Mouse (Mus musculus): ENCODE results near the gene Kidins220. TPM values are rescaled to one million over a fixed set of nuclear protein-coding genes. Genes with fewer than 3 reads are reported as not detected.

Gene Kidins220
- total RNA-seq, 2 experiments from 2014 or later: 67.8 to 80.8 TPM

DNA sequence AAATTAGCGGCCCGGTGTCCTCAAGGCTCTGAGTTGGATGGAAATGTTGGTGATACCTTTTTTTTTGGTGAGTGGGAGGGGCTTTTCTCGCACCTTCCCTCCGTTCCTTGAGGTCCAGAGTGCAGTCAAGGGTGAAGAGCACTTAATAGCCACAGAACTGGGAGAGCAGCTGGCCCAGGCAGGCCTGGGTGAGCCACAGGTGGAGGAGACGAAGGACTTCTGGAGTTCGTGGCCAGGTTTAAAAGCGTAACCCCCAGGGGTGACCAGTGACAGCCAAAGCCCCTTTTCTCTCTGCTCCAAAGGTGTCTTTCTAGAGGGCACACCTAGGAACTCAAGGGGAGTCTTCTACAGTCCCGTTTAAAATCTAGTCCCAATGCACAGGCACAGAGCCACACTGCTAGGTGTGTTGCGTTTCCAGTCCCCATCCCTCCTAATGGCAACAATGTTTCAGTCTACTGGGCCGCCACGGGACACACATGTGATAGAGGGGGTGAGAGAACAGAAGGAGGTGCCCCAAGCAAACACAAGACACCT is 118.6 kb downstream of the Kidins220 start:
- peak; percentile 48 for DNase-seq

DNA sequence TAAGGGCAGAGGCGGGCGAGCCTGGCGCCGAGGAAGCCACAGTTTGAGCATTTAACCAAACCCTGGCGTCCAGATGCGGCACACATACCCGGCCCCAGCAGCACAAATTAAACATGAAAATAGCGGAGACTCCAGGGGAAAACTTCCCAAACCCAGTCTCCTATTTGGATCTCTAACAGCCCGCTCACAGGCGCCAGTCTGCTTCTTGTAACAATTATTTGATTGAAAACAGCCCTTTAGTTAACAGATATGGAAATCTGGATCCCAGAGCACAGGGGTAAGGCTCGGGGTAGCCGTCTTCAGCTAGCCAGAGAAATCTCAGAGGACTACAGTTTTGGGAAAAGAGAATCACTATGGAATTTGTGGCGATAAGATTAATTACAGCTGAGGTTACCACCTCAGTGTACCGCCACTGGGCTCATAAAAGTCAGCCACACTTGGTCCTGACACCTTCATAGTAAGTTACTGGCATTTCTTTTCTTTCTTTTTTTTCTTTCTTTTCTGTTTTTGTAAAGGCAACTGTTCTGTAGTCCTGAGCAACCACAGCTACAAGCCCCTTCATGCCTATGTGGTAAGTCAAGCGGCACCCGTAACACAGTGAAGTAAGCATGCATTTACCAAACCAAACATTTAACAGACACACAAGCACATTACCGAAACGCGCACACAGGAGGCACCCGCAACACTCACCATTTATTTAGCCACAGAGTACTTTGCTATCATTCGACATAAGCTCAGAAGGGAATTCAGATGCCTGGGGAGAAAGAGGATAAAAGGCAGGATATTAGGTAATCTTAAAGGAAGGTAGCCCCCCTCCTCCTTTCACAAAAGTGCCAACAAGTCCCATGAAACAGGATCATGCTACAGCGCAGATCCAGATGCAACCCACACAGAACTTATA is 120.1 kb downstream of the Kidins220 start:
- DNase-seq: peak; percentile 46

DNA sequence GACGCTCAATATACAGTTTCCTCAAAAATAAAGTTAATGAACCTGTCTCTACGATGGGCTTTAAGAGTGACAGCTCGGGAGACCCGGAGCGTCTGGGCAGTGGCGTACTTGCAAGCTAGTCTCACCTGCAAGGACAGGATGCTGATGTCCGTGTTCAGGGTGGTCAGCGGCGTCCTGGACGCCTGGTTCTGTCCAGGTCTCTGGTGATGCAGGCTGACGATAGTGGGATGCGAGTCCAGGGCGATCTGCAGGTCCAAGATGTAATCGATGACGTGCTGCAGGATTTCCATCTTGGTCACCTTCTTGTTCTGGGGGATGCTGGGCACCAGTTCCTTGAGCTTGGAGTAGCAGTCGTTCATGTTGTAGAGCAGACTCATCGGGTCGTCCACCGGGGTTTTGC is 120.8 kb downstream of the Kidins220 start:
- DNase-seq: no peak

DNA sequence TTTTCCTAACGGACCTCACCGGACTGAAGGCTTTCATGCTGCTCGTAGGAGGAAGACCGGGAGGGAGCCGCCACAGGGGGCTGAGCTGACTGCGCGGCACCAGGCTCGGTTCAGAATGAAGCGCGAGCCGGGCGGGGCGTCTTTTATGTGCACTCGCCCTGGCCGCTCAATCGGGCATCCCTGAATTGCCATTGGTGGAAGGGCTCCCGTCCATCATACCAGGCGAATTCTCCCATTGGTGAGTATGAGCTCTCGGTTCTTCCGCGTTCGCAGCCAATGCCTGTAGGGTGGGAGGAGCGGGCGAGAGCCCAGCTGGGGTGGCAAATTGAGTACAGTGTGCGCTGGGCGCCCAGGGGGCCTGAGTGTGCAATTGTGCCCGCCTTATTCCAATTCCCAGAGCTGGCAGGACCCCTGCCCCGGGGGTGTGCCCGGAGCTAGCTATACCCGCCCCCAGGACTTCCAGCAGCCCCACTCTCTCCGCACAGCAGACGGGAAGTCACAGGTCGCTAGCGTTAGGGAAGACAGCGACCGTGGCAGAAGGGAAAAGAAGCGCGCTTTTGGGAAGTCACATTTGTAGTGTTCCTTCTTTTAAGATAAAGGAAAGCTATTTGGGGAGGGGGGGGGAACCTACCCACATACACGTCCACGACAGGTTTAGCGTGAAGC is 121.4 kb downstream of the Kidins220 start:
- peak; percentile 99 for DNase-seq

DNA sequence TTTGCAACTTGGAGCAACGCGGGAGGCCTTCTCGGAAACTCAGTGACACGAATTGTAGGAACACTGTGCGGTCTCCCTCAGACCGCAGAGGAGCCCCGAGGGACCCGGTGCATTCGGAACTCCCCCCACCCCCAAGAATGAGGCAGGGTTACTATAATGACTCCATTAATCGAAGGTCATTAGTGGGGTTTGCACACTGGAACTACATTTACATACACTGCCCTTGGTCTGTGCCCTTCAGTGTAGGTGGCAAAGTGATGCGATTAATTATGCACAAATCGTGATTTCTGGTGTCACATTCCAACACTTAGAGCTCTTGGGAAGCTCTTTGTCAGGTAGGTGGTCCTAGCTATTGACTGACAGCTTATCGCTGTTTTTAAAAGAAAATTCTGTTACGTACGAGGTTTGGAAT is 121.9 kb downstream of the Kidins220 start:
- DNase-seq: no peak

DNA sequence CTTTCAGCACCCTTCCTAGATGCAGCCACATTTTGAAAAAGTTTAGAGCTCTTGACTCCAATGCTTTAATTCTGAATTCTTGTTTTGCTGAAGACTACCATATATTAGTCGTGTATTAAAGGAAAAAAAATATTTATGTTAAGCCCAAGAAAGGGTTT is 122.2 kb downstream of the Kidins220 start, which contains the start of gene Id2:
TSS of gene Id2 (minus strand) at position 89 of the 158 bp plus-strand sequence.
- no peak for DNase-seq

DNA sequence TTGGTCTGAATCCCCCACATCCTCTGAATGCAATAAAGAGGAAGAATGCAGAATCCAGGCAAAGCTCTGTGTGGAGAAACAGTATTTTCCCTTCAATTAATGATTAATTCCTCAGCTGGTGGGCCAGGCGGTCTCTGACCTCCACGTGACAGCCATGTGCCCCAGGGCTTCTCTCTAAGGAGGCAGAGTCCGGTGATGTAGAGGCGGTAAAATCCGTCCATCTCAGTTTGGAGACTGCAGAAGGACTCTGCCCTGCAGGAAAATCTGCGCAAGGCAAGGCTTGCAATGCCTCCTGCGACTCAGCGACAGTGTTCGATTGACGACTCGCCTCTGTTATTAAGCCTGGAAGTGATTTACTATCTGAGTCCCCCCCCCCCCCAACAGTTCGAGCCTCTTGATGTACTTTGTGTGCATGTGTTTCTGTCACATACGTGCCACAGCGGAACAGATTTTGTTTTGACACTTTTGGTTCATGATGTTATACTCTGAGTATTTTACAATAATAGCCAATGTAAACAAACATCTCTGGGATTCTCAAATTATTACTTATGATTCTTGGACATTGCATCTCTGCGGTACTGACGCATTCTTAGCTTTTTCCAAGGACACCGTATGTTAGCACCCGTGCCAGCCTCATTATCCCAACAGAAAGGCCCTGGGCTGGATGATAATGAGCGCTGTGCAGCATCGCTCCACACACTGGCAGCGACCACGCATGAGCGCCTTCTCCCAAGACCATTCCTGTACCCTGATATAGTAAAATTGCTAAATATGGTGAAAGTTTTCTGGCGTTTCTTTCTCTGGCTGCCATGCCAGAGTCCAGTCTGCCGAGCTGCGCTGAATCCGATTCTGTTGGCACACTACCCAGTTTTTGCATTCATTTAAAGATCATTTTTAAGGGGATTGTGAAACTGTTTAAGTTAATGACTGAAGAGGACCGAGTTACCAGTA is 122.8 kb downstream of the Kidins220 start:
- DNase-seq: peak; percentile 70

DNA sequence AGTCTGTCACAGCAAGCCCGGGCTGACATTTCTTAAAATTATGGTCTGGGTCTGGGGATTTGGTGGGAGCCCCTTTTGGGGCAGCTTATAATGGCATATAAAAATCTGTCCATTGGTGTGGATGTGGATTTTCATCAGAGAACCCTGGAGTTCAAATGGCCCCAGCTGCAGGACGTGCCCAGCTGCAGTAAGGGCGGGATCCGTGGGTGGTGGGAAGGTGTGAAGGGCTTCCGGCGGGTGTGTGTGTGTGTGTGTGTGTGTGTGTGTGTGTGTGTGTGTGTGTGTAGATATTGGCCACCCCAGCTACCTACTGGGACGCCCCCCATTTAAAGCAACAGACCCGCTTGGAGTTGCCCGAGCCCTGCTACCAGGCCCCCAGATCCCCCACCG is 123.4 kb downstream of the Kidins220 start:
- DNase-seq: no peak

DNA sequence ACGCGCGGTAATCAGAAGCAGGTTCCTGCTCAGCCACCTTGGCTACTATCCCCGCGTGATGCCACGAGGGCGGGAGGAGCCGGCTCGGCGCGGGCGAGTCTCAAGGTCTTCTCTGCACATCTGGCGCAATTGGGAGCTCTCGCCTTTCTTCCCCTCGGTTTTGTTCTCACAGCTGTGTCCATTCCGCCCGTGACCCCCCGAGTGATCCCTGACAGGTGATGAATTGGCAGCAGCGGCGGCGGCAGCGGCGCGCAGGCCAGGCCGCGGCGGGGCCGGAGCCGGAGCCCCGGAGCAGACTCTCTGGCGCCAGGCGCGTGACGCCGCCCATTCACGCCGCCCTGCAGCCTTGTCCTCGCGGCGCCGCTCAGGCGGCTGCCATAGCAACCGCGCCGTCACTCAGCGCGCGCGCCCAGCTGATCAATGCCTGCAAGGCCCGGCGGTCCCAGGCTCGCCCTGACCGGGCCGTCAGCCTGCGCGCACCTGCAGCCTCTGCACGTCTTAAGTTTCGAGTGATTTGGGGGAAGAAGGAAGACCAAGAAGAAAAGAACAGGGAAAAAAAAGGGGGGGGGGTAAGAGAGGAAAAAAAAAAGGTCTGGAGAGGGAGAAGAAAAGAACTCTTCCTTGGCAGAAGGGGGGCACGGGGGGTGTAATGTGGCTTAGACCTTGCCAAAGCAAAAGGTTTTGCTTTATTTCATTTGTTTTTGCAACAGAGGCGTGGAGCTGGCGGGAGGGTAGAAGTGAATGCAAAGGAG is 124.0 kb downstream of the Kidins220 start:
- peak; percentile 97 for DNase-seq

DNA sequence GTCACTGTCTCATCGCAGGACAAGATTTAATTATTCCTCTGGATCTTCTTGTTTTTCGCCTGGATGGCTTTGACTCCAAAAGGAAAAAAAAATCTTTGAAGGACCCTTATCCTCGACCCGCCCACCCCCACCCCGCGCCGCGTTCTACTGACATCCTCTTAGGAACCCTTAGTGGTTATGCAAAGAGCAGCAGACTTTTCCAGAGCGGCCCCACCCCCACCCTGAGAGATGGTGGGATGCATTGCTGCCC is 124.5 kb downstream of the Kidins220 start:
- peak; percentile 78 for DNase-seq

DNA sequence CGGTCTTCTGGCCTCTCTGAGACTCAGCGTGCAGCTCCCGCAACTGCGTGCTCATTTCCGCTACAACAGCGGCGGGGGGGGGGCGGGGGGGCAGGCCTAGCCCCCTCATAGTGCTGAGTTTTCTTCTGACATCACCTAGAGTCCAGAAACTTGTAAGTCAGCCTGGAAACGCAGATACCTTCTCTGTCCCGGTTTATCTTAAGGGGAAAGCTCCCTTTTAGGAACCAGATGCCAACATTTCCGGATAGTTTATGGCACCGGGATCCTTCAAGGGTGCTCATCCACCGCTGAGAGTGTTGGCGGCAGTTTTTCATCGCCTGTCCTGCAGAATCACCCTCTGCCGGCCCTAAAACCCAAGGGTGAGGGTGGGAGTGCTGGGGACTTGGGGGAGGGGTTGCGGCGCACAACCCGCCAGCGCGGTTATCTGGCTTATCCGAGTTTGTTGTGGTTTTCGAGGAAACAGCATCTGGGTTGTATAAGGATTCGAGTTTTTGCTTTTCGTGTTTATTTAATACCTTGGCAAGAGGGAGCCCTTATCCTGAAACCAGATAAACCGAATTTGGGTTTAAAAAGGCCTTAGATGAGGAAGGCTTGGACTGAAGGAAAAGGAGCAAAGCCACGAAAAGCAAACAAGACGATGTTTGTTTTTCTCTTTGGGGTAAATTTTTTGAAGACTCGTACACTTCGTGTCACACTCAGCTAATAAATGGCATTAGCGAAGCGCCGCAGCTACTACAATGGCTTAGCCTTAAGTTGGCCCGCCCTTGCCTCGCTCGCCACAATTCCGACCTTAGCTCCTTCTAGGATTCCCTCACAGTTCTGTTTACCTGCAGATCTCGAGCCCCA is 125.1 kb downstream of the Kidins220 start:
- peak; percentile 66 for DNase-seq

DNA sequence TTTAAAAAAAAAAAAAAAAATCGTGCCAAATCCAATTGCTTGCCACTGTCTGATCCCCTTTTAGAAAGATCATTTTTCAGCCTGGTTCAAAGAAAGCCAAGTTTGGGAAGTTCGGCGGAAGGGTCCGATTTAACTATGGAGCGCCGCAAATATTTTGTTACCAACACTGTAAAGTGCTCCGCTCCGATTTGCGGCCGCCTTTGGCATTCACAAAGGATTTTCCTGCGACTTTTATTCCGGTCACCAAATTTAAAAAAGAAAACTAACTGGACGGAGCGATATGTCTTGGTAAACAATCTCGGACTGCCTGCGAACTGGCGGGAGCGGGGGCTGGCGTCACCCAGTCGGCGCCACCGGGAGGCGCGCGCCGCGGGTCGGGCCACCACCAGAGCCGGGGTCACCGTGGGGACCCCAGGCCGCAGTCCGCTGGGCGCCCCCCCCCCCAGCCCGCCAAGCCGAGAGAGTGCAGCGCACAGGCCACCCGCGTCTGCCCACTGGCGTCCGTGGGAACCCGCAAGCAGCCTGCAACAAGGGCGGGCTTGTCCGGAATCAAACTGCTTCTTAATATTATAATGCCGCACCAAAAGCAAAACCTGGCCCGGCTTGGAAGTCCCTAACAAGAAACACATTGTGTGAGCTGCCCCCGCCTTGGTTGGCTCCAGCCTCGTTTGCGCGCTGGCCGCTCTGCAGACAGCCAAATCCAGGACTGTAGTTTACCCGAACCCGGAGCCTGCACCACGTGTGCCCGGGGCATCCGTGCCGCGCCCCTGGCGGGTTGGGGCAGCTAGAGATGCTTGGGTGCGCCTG is 125.9 kb downstream of the Kidins220 start:
- peak; percentile 79 for DNase-seq

DNA sequence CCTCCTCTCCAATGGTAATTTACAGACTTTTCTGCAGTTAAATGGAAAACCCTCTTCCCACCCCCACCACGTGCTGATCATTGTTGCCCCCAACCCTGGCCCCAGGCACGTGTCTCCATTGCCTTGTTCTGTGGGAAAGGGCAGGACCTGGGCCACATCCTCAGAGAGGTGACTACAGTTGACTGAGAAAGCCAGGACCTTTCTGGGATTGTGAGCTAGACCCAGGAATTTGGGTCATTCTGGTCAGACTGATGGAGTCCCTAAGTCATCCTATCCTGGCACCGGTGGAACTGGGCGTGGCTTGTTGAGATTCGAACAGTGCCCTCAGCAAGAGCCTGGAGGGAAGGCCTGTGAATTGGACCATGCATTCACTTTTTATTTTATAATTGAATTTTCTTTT is 126.7 kb downstream of the Kidins220 start:
- DNase-seq: peak; percentile 63

DNA sequence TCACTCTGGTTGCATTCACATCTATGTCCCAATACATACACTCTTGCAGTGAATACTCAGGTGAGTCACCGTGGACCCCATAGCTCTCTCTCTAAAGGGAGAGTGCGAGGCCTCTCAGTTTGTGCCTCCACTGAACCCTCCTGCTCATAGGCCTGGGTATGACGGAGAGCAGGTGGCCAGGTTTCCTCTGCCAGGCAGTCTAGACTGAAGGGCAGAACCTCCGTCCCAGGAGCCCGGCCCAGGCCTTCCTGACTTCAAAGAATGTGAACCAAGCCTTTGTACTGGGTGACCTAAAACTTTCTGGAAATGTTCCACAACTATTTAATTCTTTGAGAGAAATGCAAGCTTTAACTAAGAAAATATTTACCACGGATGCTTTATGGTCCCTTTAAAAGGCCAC is 129.2 kb downstream of the Kidins220 start:
- DNase-seq: peak; percentile 56

DNA sequence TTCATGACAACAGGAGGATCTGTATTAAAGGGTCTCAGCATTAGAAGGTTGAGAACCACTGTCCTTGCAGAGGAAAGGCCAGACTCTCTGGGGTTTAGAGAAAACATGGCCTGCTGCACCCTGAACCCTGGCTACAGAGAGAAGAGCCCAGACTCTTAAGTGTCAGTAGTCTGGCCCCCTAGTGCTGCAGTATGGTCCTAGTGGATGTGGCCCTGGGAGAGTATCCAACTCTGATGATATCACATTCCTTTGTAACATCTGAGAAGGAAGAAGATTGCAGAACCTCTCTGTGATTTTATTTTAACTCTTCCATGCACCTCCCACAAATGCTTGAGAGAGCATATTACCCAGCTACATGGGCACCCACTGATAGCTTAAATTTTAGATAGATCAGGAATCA is 129.8 kb downstream of the Kidins220 start:
- DNase-seq: peak; percentile 59

DNA sequence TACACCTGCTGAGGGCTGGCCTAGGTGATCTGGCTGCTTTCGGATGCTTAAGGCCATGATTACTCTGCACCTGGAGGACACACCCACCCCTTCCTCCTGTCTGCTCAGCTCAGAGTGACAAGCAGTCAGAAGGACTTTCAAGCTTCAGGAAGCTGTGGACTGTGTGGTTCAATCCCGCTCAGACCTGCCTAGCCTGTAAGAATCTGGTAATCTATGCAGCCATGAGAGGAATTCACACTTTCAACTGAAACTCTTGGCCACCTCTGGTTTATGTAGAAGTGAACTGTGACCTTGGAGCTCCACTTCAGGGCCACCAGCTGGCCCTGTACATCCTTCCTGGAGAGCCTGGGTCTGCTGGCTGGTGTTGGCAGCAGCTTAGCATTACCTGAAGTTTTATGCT is 134.1 kb downstream of the Kidins220 start:
- no peak for DNase-seq

DNA sequence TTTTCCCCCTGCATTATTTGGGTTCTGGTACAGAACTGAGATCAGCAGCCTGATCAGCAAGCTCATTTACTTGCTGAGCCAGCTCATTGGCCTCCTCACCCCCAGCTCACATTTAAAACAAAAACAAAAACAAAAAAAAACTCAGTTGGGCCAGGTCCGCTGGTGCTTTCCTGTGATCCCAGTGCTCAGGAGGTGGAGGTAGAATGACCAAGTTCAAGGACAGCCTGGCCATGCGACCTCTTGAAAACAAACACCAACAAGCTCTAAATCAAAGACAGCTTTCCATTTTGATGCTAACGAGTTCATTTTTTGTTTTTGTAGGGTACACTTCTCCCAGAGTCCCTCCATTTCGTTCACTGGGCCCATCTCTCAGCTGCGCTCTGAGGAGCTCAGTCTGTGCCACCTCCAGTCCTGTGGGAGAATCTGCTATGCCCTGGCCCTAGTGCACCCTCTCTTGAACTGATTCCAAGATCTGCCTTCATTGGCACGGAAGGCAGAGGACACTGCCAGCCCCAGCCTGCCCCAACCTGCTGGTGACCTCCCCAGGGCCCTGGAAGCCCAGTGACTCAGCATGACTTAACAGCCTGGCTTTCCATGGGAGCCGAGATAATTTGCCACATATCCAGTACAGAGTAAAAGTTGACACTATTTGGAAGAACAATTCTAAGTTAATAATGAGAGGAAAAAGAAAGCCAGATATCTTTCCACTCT is 135.4 kb downstream of the Kidins220 start:
- DNase-seq: peak; percentile 87

DNA sequence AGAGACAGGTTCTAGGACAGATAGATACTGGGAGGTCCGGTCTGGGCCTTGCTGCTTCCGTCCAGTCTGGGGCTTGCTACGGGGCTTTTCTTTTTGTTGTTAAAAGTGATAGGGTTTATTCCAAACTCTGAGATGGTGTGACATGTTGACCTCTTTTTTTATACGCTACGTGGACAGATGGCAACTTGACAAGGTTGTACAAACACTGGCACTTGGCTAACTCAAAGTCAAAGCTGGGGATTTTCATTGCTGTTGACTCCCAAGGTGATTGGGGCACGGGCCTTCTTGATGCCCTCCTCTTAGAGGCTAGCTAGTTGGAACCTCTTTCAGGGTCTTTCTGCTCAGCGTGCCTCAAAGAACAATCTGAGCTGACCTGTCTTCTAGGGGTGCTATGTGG is 136.0 kb downstream of the Kidins220 start:
- DNase-seq: peak; percentile 56
